In the genomic region with DNA sequence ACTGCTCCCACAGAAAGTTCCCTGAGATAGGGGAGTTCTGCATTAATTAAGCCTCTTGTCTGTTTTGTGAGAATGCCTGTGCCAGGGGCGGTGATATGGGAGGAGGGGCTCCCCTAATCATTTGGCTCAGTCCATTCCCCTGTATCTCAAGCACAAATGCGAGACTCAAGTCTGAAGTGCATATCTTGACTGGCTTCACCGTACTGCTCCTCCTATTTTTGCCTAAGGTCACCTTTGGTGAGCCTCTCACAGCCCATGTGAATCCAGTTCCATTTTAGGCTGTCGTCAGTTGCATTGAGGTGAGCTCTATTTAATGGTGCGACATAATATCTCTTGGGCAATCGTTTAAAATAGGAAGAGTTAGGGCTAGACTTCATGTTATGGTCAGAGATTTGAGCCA, we compare ENCODE assay signal across 27 mouse cellular contexts.
"Had no signal": no experiment of that assay in that cellular context is flagged by ENCODE, and none has a peak within 500 bp of the region (broad histone marks: within the 10 kb centered on the region; RNA-seq: fewer than 3 reads in every experiment).

No protein-coding gene starts in this region.

- H3K4me3 ChIP-seq: gastrocnemius, adult 2 months; heart, embryonic 10.5 days; heart, embryonic 12.5 days; hindbrain, embryonic 10.5 days; hindbrain, embryonic 12.5 days; intestine, embryonic 15.5 days; kidney, embryonic 15.5 days; limb, embryonic 13.5 days; limb, embryonic 15.5 days; liver, embryonic 12.5 days had no signal

- H3K4me2 ChIP-seq: heart, embryonic 12.5 days; hindbrain, embryonic 12.5 days; hindbrain, embryonic 14.5 days; intestine, embryonic 15.5 days; kidney, embryonic 15.5 days; limb, embryonic 13.5 days; limb, embryonic 15.5 days; liver, embryonic 12.5 days had no signal

- DNase-seq: gastrocnemius, adult 2 months; gastrocnemius, postnatal 10 days; gastrocnemius, postnatal 25 days; heart, postnatal 10 days; heart, postnatal 4 days; kidney, adult 18-20 months; kidney, adult 8-10 months; kidney, postnatal 14 days; kidney, postnatal 36 days; layer of hippocampus, adult 9-11 months; layer of hippocampus, postnatal 36 days; left cerebral cortex, postnatal 4 days had no signal

- H3K27ac ChIP-seq: gastrocnemius, adult 2 months; heart, embryonic 10.5 days; hindbrain, embryonic 10.5 days; hindbrain, embryonic 12.5 days; hindbrain, embryonic 14.5 days; intestine, embryonic 15.5 days; kidney, embryonic 15.5 days; kidney, postnatal 0 days; limb, embryonic 13.5 days; limb, embryonic 15.5 days; liver, embryonic 12.5 days; liver, embryonic 14.5 days had no signal

- H3K4me1 ChIP-seq: hindbrain, embryonic 10.5 days; hindbrain, embryonic 12.5 days; intestine, embryonic 15.5 days; kidney, embryonic 15.5 days; limb, embryonic 15.5 days; liver, embryonic 12.5 days had no signal

- H3K9ac ChIP-seq: heart, embryonic 12.5 days; hindbrain, embryonic 12.5 days; hindbrain, embryonic 14.5 days; intestine, embryonic 15.5 days; kidney, embryonic 15.5 days; limb, embryonic 13.5 days; limb, embryonic 15.5 days; liver, embryonic 12.5 days; liver, embryonic 14.5 days had no signal

- H3K36me3 ChIP-seq: heart, embryonic 10.5 days; heart, embryonic 12.5 days; hindbrain, embryonic 10.5 days; hindbrain, embryonic 12.5 days; intestine, embryonic 15.5 days; kidney, embryonic 15.5 days; limb, embryonic 13.5 days; limb, embryonic 15.5 days; liver, embryonic 12.5 days had no signal

- ATAC-seq: hindbrain, embryonic 16.5 days; inflammation-experienced regulatory T-cells, adult 6 months; intestine, embryonic 15.5 days; intestine, postnatal 0 days; liver, embryonic 12.5 days had no signal

- H3K9me3 ChIP-seq: heart, embryonic 10.5 days; heart, embryonic 12.5 days; hindbrain, embryonic 10.5 days; hindbrain, embryonic 12.5 days; intestine, embryonic 15.5 days; kidney, embryonic 15.5 days; limb, embryonic 13.5 days; limb, embryonic 15.5 days; liver, embryonic 12.5 days had no signal

- H3K27me3 ChIP-seq: heart, embryonic 12.5 days; hindbrain, embryonic 12.5 days; intestine, embryonic 15.5 days; kidney, embryonic 15.5 days; limb, embryonic 13.5 days; limb, embryonic 15.5 days; liver, embryonic 12.5 days had no signal
